10 mouse cellular contexts compared by ENCODE assay signal in genomic region chr1:132199934-132200333, GRCm38 (mm10). TPM values are rescaled to one million over a fixed set of nuclear protein-coding genes. Genes with fewer than 3 reads are reported as not detected.
DNase-seq lines count a peak whose midpoint lies in the region; ATAC-seq and TF ChIP-seq lines count a peak whose summit lies in the region.
"Had no signal": no experiment of that assay in that cellular context is flagged by ENCODE, and none has a peak within 500 bp of the region (broad histone marks: within the 10 kb centered on the region; RNA-seq: fewer than 3 reads in every experiment).

No protein-coding gene starts in this region.

- H3K9ac ChIP-seq in hindbrain, embryonic 12.5 days, result peak overlapping the region; percentile 38; the same call in 1 of the 2 replicates
- no peak overlapping the region for H3K9ac ChIP-seq in midbrain, postnatal 0 days (replicated peaks; ENCODE audit: low read length, poor library complexity, severe bottlenecking)

- H3K4me3 ChIP-seq in hindbrain, embryonic 12.5 days, result 0 out of 2 replicates have a peak overlapping the region, but pooled peaks have one; percentile 26
- H3K4me3 ChIP-seq in midbrain, postnatal 0 days (ENCODE audit: low read depth, low read length), result peak overlapping the region; percentile 8; the same call in 1 of the 2 replicates
- H3K4me3 ChIP-seq: erythroblast, embryonic 14.5 days had no signal

- DNase-seq in layer of hippocampus, adult 11-12 months (ENCODE audit: low spot score), result peak; percentile 31
- DNase-seq in layer of hippocampus, postnatal 36 days, result no peak
- DNase-seq in cerebellum, postnatal 10 days, result peak; percentile 77 to 81
- DNase-seq in midbrain, postnatal 0 days (ENCODE audit: low spot score), result peak; percentile 22
- DNase-seq in ovary, postnatal 14 days (ENCODE audit: low spot score), result no peak
- no peak for DNase-seq in testis, postnatal 10 days (ENCODE audit: low spot score)
- DNase-seq in layer of hippocampus, postnatal 25 days (ENCODE audit: extremely low spot score in 1 of 2, low spot score in 1 of 2), result no peak

- peaks cover 8% of the 10 kb centered on the region; the same call in 1 of the 2 replicates for H3K27me3 ChIP-seq in hindbrain, embryonic 12.5 days
- H3K27me3 ChIP-seq in midbrain, postnatal 0 days (ENCODE audit: insufficient read depth, low read length), result no peaks in the 10 kb centered on the region

- H3K4me2 ChIP-seq in hindbrain, embryonic 12.5 days (replicated peaks), result peak overlapping the region; percentile 42
- H3K4me2 ChIP-seq in midbrain, postnatal 0 days (ENCODE audit: low read depth, low read length, poor library complexity, severe bottlenecking), result peak overlapping the region; percentile 46

- H3K36me3 ChIP-seq in hindbrain, embryonic 12.5 days, result no peaks in the 10 kb centered on the region
- no peaks in the 10 kb centered on the region for H3K36me3 ChIP-seq in midbrain, postnatal 0 days (ENCODE audit: insufficient read depth, low read length)

- WGBS in hindbrain, embryonic 12.5 days, result 17% methylated on average over 12 of the region's 12 CpGs
- WGBS in midbrain, postnatal 0 days, result 8% methylated on average over 12 of the region's 12 CpGs

- H3K4me1 ChIP-seq in hindbrain, embryonic 12.5 days, result peaks cover 74% of the 10 kb centered on the region
- H3K4me1 ChIP-seq in midbrain, postnatal 0 days (ENCODE audit: insufficient read depth, low read length), result peaks cover 27% of the 10 kb centered on the region; the same call in 1 of the 2 replicates

- H3K9me3 ChIP-seq in hindbrain, embryonic 12.5 days (replicated peaks), result no peaks in the 10 kb centered on the region
- no peaks in the 10 kb centered on the region for H3K9me3 ChIP-seq in midbrain, postnatal 0 days (ENCODE audit: low read length)

- peak overlapping the region; percentile 80 for H3K27ac ChIP-seq in hindbrain, embryonic 12.5 days
- H3K27ac ChIP-seq in midbrain, postnatal 0 days (ENCODE audit: low read depth, low read length), result peak overlapping the region; percentile 73

- no peak for ATAC-seq in hindbrain, embryonic 12.5 days (ENCODE audit: low FRiP score)
- no peak for ATAC-seq in midbrain, postnatal 0 days (ENCODE audit: low FRiP score)

- TF ChIP-seq CTCF in midbrain, postnatal 0 days (IDR thresholded peaks at IDR 0.05), result no peak

RNA-seq across cellular contexts. Expression of gene AC124108.1, which starts 8.7 kb away (rescaled TPM):
- under 1 TPM; 0.46 to 0.50 TPM for total RNA-seq in layer of hippocampus, postnatal 36 days (2021)
- polyA plus RNA-seq in hindbrain, embryonic 12.5 days (2016; fragmentation: Nextera tagmentation; extraction: Ambion mirVana), result 3.6 and 4.1 TPM in 2 replicates
- 3.9 and 6.9 TPM in 2 replicates for total RNA-seq in midbrain, postnatal 0 days (2014; rRNA removed)
- 0.50 and 0.54 TPM in 2 replicates for polyA plus RNA-seq in midbrain, postnatal 0 days (2015; fragmentation: Nextera tagmentation; extraction: Ambion mirVana)
- total RNA-seq in layer of hippocampus, postnatal 25 days (2021), result under 1 TPM; 0.25 to 0.92 TPM
- polyA plus RNA-seq: erythroblast, embryonic 14.5 days had no signal

RNA-seq across cellular contexts. Expression of gene Lemd1, which starts 8.7 kb away (rescaled TPM):
- total RNA-seq in layer of hippocampus, postnatal 36 days (2021), result under 1 TPM in 1 of 2 experiments, not detected in 1; 0.58 TPM
- polyA plus RNA-seq in hindbrain, embryonic 12.5 days (2016; fragmentation: Nextera tagmentation; extraction: Ambion mirVana), result 10.8 and 12.7 TPM in 2 replicates
- 9.3 and 12.6 TPM in 2 replicates for total RNA-seq in midbrain, postnatal 0 days (2014; rRNA removed)
- 11.3 and 12.6 TPM in 2 replicates for polyA plus RNA-seq in midbrain, postnatal 0 days (2015; fragmentation: Nextera tagmentation; extraction: Ambion mirVana)
- 1 to 10 TPM; 1.1 to 1.7 TPM for total RNA-seq in layer of hippocampus, postnatal 25 days (2021)
- polyA plus RNA-seq: erythroblast, embryonic 14.5 days had no signal

RNA-seq across cellular contexts. Expression of gene Gm10188, which starts 29.6 kb away (rescaled TPM):
- total RNA-seq in layer of hippocampus, postnatal 36 days (2021), result not detected
- 0.49 TPM in 1 of 2 replicates, not detected in the other for polyA plus RNA-seq in hindbrain, embryonic 12.5 days (2016; fragmentation: Nextera tagmentation; extraction: Ambion mirVana)
- not detected in 2 replicates for total RNA-seq in midbrain, postnatal 0 days (2014; rRNA removed)
- 0.22 TPM in 1 of 2 replicates, not detected in the other for polyA plus RNA-seq in midbrain, postnatal 0 days (2015; fragmentation: Nextera tagmentation; extraction: Ambion mirVana)
- total RNA-seq in layer of hippocampus, postnatal 25 days (2021), result not detected
- total RNA-seq: left cerebral cortex, postnatal 4 days had no signal
- polyA plus RNA-seq: erythroblast, embryonic 14.5 days had no signal

Comparison
In these comparisons a context has a peak if more than half of its experiments do, and no peak if none do; other contexts are left out.
1. DNase-seq: peak in layer of hippocampus, adult 11-12 months (single experiment), cerebellum, postnatal 10 days (2 of 2) and midbrain, postnatal 0 days (single experiment); none in layer of hippocampus, postnatal 36 days (0 of 2), ovary, postnatal 14 days (single experiment), testis, postnatal 10 days (single experiment) and layer of hippocampus, postnatal 25 days (0 of 2).